Mouse (Mus musculus) hindbrain, embryonic 11.5 days (tissue): ENCODE data around the gene Fstl4. TPM values are rescaled to one million over a fixed set of nuclear protein-coding genes. Genes with fewer than 3 reads are reported as not detected.

Source experiments
- ATAC-seq: fragments of 200-750 bp; cut with Nextera tagmentation; 2 replicates; pipeline ENCODE4 v1.8.0; 2017; ENCODE audit warnings: mild to moderate bottlenecking, moderate TSS enrichment, moderate library complexity; ENCODE audit not compliant: low FRiP score
- DNase-seq: peaks from one replicate; pipeline ENCODE4 v3.0.0-alpha.2; 2015; ENCODE audit warnings: low spot score
- H3K27ac ChIP-seq: fragments of 300-500 bp; sonication (generic); 2 replicates; pipeline ENCODE4 v1.5.1; 2014; ENCODE audit warnings: mild to moderate bottlenecking, low read depth, low read length
- H3K27me3 ChIP-seq: fragments of 300-500 bp; sonication (generic); 2 replicates; pipeline ENCODE4 v1.6.1; 2014; ENCODE audit warnings: mild to moderate bottlenecking, low read length, moderate library complexity, mixed read lengths; ENCODE audit not compliant: control insufficient read depth, insufficient read depth
- H3K36me3 ChIP-seq: fragments of 300-500 bp; sonication (generic); 2 replicates; pipeline ENCODE4 v1.6.1; 2014; ENCODE audit warnings: mild to moderate bottlenecking, low read length, moderate library complexity, mixed read lengths; ENCODE audit not compliant: control insufficient read depth, insufficient read depth
- H3K4me1 ChIP-seq: fragments of 300-500 bp; sonication (generic); replicated peaks from 2 replicates; pipeline ENCODE4 v1.6.1; 2014; ENCODE audit warnings: low read length, mixed read lengths; ENCODE audit not compliant: control insufficient read depth, insufficient read depth
- H3K4me2 ChIP-seq: fragments of 300-500 bp; sonication (generic); replicated peaks from 2 replicates; pipeline ENCODE4 v1.6.1; 2014; ENCODE audit warnings: mild to moderate bottlenecking, low read depth, low read length
- H3K4me3 ChIP-seq: fragments of 300-500 bp; sonication (generic); 2 replicates; pipeline ENCODE4 v1.5.1; 2014; ENCODE audit warnings: low read depth, low read length
- H3K9ac ChIP-seq: fragments of 300-500 bp; sonication (generic); 2 replicates; pipeline ENCODE4 v1.6.1; 2014; ENCODE audit warnings: low read depth, low read length
- H3K9me3 ChIP-seq: fragments of 300-500 bp; sonication (generic); 2 replicates; pipeline ENCODE4 v1.6.1; 2016; ENCODE audit warnings: low read length; ENCODE audit not compliant: control insufficient read depth
- WGBS: fragments of 180-500 bp; shearing (Covaris S2); extraction: QIAGEN DNeasy Blood & Tissue Kit; methylation state at CpG from one replicate; pipeline ENCODE4 v1.1.7; 2014; 5-methylcytosine and 5-hydroxymethylcytosine counted together
- polyA plus RNA-seq: library from polyadenylated mRNA; unstranded; fragments of >200 nt; fragmentation: Nextera tagmentation; extraction: Ambion mirVana; gene quantifications from 2 replicates; pipeline ENCODE4 v1.2.1, GENCODE M21; 2014

Fstl4 gene
- polyA plus RNA-seq, 1 experiment from 2014 or later = 2.1 TPM

DNA sequence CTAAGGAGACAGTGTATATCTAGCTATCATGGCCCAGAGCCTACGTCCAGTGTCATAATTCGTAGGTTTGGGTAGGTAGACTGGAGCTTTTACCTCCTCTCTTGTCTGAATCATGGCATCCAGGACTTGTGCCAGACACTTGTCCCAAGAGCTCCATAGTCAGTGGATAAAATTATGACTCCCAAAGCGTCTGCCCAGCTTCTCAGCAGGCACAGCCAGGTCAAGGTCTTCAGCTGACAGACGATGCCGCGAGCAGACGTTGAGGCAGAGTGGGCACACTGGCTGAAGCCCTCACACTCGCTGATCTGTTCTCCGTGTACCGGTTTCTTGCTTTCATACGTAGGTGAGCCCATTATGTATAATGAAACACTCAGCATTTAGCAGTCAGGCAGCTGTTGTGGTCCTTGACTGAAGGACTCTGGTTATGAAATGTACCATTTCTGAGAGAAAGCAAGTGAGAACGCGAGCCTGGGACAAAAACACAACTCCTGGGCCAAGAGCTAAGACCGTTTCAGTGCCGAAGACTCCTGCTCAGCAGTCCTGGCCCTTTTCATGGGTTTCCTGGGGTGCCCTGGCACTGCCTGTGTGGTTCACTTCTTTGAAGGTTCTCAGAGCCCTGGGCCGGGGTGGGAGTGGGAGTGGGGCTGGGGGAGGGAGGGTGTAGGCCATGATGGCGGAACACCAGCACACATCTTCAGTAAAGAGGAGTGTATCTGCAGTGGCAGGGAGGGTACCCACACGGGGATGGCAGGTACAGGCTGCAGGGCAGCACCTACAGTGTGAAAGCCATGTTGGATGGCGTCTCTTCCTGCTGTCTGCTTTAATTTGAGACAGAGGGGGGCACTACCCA, 111.7 kb downstream of the Fstl4 start:
- Histone ChIP-seq H3K27me3 (no peaks in the 10 kb centered on the region), H3K36me3 (no peaks in the 10 kb centered on the region), H3K27ac (no peak overlapping the region), H3K4me2 (no peak overlapping the region), H3K9ac (no peak overlapping the region), H3K4me1 (no peaks in the 10 kb centered on the region), H3K4me3 (no peak overlapping the region), H3K9me3 (no peaks in the 10 kb centered on the region)
- no peak for ATAC-seq
- DNase-seq = no peak
- WGBS = 85% methylated on average over 19 of the region's 19 CpGs

DNA sequence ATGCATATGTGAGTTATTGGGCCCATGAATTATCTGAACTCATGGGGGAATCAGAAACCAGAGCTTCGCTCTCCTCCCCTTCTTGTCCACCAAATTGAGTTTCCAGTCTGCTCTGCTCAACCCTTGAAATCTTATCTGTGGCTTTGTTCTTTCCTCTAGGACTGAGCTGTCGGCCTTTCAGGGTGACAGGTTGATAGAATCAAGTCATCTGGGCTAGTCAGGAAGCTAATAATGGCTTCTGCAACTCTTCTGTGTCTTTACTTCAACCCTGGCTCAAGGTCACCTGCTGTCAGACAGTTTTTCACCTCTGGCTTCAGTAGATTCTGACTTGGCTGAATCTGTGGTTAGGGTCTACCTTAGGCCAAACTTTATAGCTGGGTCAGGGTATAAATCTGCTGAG, 113.2 kb downstream of the Fstl4 start:
- Histone ChIP-seq H3K9me3 (no peaks in the 10 kb centered on the region), H3K36me3 (no peaks in the 10 kb centered on the region), H3K9ac (no peak overlapping the region), H3K4me3 (no peak overlapping the region), H3K27me3 (no peaks in the 10 kb centered on the region), H3K4me2 (no peak overlapping the region), H3K27ac (no peak overlapping the region), H3K4me1 (no peaks in the 10 kb centered on the region)
- DNase-seq = no peak
- no peak for ATAC-seq
- 71% methylated on average over 2 of the region's 2 CpGs for WGBS

DNA sequence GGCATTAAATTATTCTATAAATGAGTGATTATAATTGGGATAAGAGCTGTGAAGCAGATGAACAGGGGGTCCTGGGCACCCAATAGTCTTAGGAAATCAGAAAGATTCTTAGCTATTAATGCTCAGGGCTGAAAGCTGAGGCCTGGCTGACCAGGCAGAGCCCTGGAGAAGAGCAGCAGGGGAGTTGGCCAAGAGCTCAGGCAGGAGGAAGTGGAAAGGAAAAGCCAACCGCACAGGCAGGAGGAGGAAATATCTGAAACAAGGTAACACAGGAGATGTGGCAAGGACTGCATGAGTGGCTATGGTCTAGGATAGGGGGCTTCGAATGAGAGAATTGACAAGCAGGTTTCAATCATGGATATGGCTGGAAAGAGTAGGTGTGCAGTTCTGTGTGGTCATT, 115.5 kb downstream of the Fstl4 start:
- Histone ChIP-seq H3K27me3 (no peaks in the 10 kb centered on the region), H3K9me3 (no peaks in the 10 kb centered on the region), H3K4me1 (no peaks in the 10 kb centered on the region), H3K4me2 (no peak overlapping the region), H3K4me3 (no peak overlapping the region), H3K27ac (no peak overlapping the region), H3K9ac (no peak overlapping the region), H3K36me3 (no peaks in the 10 kb centered on the region)
- no peak for ATAC-seq
- 89% methylated on average over 2 of the region's 2 CpGs for WGBS
- DNase-seq = no peak

DNA sequence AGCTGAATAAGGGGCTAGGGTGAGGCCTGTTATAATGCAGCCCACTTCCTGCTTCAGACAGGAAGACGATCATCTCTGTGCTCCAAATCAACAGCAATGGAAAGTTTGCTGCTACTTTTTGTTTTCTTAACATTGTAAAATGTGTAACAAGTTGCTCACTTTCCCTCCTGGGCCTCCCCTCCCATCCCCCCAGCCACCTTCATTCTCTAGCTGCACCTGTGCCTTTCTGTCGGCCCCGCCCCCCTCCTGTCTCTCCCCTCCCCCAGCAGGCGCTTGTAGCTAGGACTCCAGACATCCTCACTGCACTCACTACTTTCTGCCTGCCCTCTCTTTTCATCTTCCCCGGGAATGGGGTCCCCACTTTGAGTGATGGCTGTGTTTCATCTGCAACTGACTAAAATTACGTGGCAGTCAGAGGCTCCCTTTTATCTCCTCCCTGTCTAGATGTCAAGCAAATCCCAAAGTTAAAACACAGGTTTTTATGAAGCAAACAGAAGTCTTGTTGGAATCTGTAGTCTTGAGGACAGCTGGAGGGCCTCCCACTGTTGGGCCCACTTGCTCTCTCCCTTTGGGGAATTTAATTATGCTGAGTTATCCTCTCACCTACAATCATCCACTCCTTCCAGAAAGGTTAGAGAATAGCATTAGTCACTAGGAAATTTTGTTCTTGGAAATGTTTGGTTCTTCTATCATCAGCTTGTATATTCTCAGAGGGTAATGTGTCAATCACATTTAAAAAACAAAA, 122.3 kb downstream of the Fstl4 start:
- Histone ChIP-seq H3K27me3 (no peaks in the 10 kb centered on the region), H3K4me2 (no peak overlapping the region), H3K4me1 (no peaks in the 10 kb centered on the region), H3K9ac (no peak overlapping the region), H3K36me3 (no peaks in the 10 kb centered on the region), H3K27ac (no peak overlapping the region), H3K9me3 (no peaks in the 10 kb centered on the region), H3K4me3 (no peak overlapping the region)
- DNase-seq (no peak), ATAC-seq (no peak)
- WGBS = 17% methylated on average over 6 of the region's 6 CpGs

DNA sequence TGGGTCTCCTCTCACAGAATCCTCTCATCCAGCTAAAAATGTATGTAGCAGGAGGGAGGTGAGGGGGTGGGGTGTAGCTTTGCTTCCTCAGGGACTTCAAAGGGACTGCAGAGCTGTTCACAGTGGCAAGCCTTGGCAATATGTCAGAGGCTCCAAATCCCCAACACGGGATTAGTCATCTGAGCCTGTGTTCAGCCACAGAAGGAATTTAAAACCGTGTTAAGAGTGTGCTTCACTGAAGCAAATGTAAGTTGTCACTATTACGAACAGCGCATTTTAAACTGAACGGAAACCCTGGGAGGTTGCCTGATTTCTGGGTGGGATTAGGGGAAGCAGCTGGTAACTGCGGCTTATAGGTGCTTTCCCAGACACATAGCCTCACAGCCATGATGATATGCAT, 123.7 kb downstream of the Fstl4 start:
- ATAC-seq (no peak), DNase-seq (no peak)
- Histone ChIP-seq H3K4me3 (no peak overlapping the region), H3K27ac (no peak overlapping the region), H3K4me2 (no peak overlapping the region), H3K4me1 (no peaks in the 10 kb centered on the region), H3K9ac (no peak overlapping the region), H3K27me3 (no peaks in the 10 kb centered on the region), H3K9me3 (no peaks in the 10 kb centered on the region), H3K36me3 (no peaks in the 10 kb centered on the region)
- 40% methylated on average over 6 of the region's 6 CpGs for WGBS

DNA sequence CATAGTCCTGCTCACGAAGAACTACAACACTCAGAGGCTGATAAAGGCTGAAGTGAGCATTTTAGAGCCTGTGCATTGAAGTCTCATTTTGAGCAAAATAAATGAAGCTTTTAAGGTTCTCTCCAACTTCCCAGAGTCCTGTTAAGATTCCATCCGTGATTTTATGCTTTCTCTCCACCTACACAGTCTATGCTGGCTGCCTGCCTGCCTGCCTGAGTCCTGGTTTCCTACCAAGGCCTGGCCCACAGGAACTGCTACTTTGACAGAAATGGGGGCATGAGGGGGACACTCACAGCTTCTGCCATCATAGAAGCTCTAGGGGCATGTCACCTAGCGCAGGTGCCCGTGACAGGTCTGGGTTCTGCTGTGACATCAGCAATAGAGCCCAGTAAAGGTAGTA, 125.1 kb downstream of the Fstl4 start:
- Histone ChIP-seq H3K27me3 (no peaks in the 10 kb centered on the region), H3K4me2 (no peak overlapping the region), H3K4me3 (no peak overlapping the region), H3K36me3 (no peaks in the 10 kb centered on the region), H3K27ac (no peak overlapping the region), H3K9ac (no peak overlapping the region), H3K9me3 (no peaks in the 10 kb centered on the region), H3K4me1 (no peaks in the 10 kb centered on the region)
- no peak for DNase-seq
- no peak for ATAC-seq
- 83% methylated on average over 4 of the region's 4 CpGs for WGBS

DNA sequence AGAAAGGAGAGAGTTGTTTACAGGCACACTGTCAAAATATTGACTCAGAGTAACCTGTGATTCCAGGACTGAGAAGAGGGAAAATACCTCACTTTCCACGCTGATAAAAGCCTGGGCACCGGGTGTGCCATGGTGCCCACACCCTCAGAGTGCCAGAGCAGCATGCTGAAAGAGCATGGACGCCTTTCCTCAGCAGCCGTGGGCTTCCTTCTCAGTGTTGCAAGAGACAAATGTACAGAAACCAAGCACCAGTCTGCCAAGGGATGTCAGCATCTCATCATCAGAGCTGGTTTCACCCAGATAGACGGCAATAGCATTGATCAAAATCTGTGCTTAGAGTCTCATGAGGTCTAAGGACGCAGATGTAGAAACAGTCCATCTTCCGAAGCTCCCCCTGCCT, 125.7 kb downstream of the Fstl4 start:
- WGBS = 82% methylated on average over 7 of the region's 7 CpGs
- no peak overlapping the region for H3K4me2 ChIP-seq
- H3K27me3 ChIP-seq = no peaks in the 10 kb centered on the region
- no peaks in the 10 kb centered on the region for H3K36me3 ChIP-seq
- ATAC-seq = no peak
- H3K4me3 ChIP-seq = no peak overlapping the region
- no peaks in the 10 kb centered on the region for H3K4me1 ChIP-seq
- no peaks in the 10 kb centered on the region for H3K9me3 ChIP-seq
- DNase-seq = no peak
- H3K9ac ChIP-seq = no peak overlapping the region
- no peak overlapping the region for H3K27ac ChIP-seq

DNA sequence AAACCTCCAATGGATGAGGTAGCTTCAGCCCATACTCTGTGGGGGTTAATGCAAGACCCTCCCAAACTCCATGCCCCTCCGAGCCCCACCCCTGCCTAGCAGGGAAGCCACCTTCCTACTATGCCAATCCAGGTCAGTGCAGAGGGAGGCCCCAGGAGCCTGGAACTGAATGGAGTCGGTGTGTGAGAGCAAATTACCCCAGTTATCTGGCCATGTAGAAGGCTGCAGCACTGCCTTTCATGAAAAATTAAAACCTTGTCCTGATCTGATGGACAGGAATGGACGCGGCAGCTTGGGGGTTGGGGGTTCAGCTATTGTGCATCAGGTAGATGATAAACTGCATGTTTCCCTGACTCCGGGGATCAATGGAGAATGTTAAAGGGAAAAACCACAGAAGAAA, 139.7 kb downstream of the Fstl4 start:
- H3K4me3 ChIP-seq = no peak overlapping the region
- no peaks in the 10 kb centered on the region for H3K27me3 ChIP-seq
- 71% methylated on average over 5 of the region's 5 CpGs for WGBS
- no peaks in the 10 kb centered on the region for H3K9me3 ChIP-seq
- no peak overlapping the region for H3K9ac ChIP-seq
- H3K4me1 ChIP-seq = no peaks in the 10 kb centered on the region
- no peak for ATAC-seq
- H3K4me2 ChIP-seq = no peak overlapping the region
- H3K36me3 ChIP-seq = no peaks in the 10 kb centered on the region
- no peak overlapping the region for H3K27ac ChIP-seq
- DNase-seq = no peak

DNA sequence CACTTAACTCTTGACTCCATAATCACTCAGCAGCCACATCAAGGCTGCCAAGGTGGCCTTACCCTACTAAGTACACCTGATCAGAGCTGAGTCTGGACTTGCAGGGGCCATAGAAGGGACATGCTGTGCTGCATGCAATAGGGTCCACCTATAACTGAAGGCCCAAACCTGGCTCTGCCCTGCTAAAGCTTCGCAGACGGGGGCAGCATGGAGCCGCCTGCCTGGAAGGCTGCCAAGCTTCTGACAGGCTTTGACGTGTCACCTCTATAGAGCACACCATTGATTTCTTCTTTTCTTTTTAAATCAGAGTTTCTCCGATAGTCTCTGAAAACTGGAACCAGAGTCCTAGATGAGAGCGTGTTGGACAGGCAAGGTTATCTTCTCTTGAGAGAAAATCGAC, 146.4 kb downstream of the Fstl4 start:
- Histone ChIP-seq H3K9me3 (no peaks in the 10 kb centered on the region), H3K27ac (no peak overlapping the region), H3K4me3 (no peak overlapping the region), H3K36me3 (no peaks in the 10 kb centered on the region), H3K27me3 (no peaks in the 10 kb centered on the region), H3K4me1 (no peaks in the 10 kb centered on the region), H3K9ac (no peak overlapping the region), H3K4me2 (no peak overlapping the region)
- DNase-seq (no peak), ATAC-seq (no peak)
- 80% methylated on average over 7 of the region's 7 CpGs for WGBS
